8 mouse cellular contexts compared by ENCODE assay signal in genomic region chr13:73467421-73468237, GRCm38 (mm10). TPM values are rescaled to one million over a fixed set of nuclear protein-coding genes. Genes with fewer than 3 reads are reported as not detected.
DNase-seq lines count a peak whose midpoint lies in the region; ATAC-seq and TF ChIP-seq lines count a peak whose summit lies in the region.

No protein-coding gene starts in this region.

- H3K9me3 ChIP-seq in lung, embryonic 15.5 days: no peaks in the 10 kb centered on the region

- H3K27me3 ChIP-seq in lung, embryonic 15.5 days: no peaks in the 10 kb centered on the region

- DNase-seq in right cerebral cortex, postnatal 10 days (ENCODE audit: low spot score in 2 of 2): peak; percentile 57 to 65
- no peak for DNase-seq in right cerebral cortex, adult 2 months (ENCODE audit: low spot score in 2 of 2)
- DNase-seq in cerebellum, adult 8-10 months: peak; percentile 52
- peak; percentile 40 for DNase-seq in gastrocnemius, postnatal 14 days
- peak; percentile 27 for DNase-seq in kidney, adult 18-20 months
- no peak for DNase-seq in c-Kit-positive CD71-positive TER-119-positive erythroid progenitor cells, embryonic 14.5 days (ENCODE audit: low spot score)

- no peak for TF ChIP-seq CTCF in olfactory bulb, adult 2 months (IDR thresholded peaks at IDR 0.05; ENCODE audit: insufficient read depth, low read depth, low read length)

- intact Hi-C loops in gastrocnemius, postnatal 14 days (cut with DNase I; ENCODE audit: low total_unique reads): loop anchor here (5.0 kb wide), 1 partner anchor 35 kb away; no protein-coding TSS in a partner anchor

- WGBS in lung, embryonic 15.5 days: under 1% methylated on average over 53 of the region's 53 CpGs
- under 1% methylated on average over 52 of the region's 53 CpGs for WGBS in olfactory bulb, adult 2 months

- peak overlapping the region; percentile 84 for H3K4me2 ChIP-seq in lung, embryonic 15.5 days

- TF ChIP-seq POLR2A in olfactory bulb, adult 2 months (IDR thresholded peaks at IDR 0.05; ENCODE audit: insufficient read depth, low read depth, low read length): no peak

- H3K36me3 ChIP-seq in lung, embryonic 15.5 days: no peaks in the 10 kb centered on the region

- H3K4me3 ChIP-seq in lung, embryonic 15.5 days: peak overlapping the region; percentile 98
- H3K4me3 ChIP-seq in olfactory bulb, adult 2 months (ENCODE audit: insufficient read depth, low read depth, low read length): peak overlapping the region; percentile 88

- peaks cover 29% of the 10 kb centered on the region for H3K4me1 ChIP-seq in lung, embryonic 15.5 days
- H3K4me1 ChIP-seq in olfactory bulb, adult 2 months (ENCODE audit: control insufficient read depth, insufficient read depth, low read length): peaks cover 14% of the 10 kb centered on the region

- ATAC-seq in lung, embryonic 15.5 days (ENCODE audit: borderline replicate concordance, extremely low read depth, low FRiP score, low TSS enrichment): peak; percentile 82

- peak overlapping the region; percentile 93 for H3K9ac ChIP-seq in lung, embryonic 15.5 days

- H3K27ac ChIP-seq in lung, embryonic 15.5 days: peak overlapping the region; percentile 98
- H3K27ac ChIP-seq in olfactory bulb, adult 2 months (ENCODE audit: insufficient read depth, low read depth, low read length): peak overlapping the region; percentile 84

RNA-seq across cellular contexts. Expression of gene Lpcat1, which starts 0.6 kb away (rescaled TPM):
- 1 to 10 TPM; 6.0 to 7.5 TPM for total RNA-seq in gastrocnemius, postnatal 14 days (2021)
- polyA plus RNA-seq in lung, embryonic 15.5 days (2015; fragmentation: Nextera tagmentation; extraction: Ambion mirVana): 86.3 and 99.2 TPM in 2 replicates
- polyA plus RNA-seq in olfactory bulb, adult 2 months (2012; ENCODE audit: insufficient read depth, insufficient read length, low replicate concordance, missing spikeins): not detected in 2 replicates

Comparison
In these comparisons a context has a peak if more than half of its experiments do, and no peak if none do; other contexts are left out.
1. DNase-seq: peak in right cerebral cortex, postnatal 10 days (2 of 2), cerebellum, adult 8-10 months (single experiment), gastrocnemius, postnatal 14 days (single experiment) and kidney, adult 18-20 months (single experiment); none in right cerebral cortex, adult 2 months (0 of 2) and c-Kit-positive CD71-positive TER-119-positive erythroid progenitor cells, embryonic 14.5 days (single experiment).